Mouse (Mus musculus) megakaryocyte, adult 5-6 weeks (primary cell): Measurements from ENCODE around the gene Ccl28. TPM values are rescaled to one million over a fixed set of nuclear protein-coding genes. Genes with fewer than 3 reads are reported as not detected.
"Not testable (repeated sequence)": the region's sequence is repeated elsewhere in the genome, so short reads cannot be mapped to it uniquely, and the experiment has no call there.

Source experiments
- ATAC-seq: 2 replicates; pipeline ENCODE4 v1.8.0; 2016; ENCODE audit warnings: mild to moderate bottlenecking, inconsistent platforms; ENCODE audit not compliant: poor library complexity, severe bottlenecking
- total RNA-seq, 2 experiments: library from RNA; stranded (forward) in 1 of 2; stranded (reverse) in 1 of 2; fragments of 153-499, 151-499 nt in 1 of 2; fragments of 221-1000, 200-1000 nt in 1 of 2; gene quantifications; 2 replicates each; pipeline versions ENCODE4 v1.2.3 to v1.2.4; 2015 to 2017

Gene Ccl28
- total RNA-seq (2015): not detected in 2 replicates
- total RNA-seq (2017): not detected in 2 replicates

DNA sequence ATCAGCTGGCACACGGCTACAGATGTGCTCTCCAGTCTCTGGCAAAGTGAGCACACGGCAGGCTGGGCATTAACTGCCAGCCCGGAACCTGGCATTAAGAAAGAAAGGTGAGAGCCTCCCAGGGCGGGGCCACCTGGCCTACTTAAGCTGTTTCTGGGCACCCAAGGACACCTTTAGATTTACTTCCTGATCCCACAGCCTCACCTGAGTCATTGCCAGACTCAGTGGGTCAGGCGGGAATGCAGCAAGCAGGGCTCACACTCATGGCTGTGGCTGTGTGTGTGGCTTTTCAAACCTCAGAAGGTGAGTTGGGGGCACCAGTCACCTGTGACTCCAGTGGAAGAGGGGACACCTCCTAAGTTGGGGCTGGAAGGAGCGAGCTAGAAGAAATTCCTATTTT, at the start of gene Ccl28:
Gene Ccl28, plus strand, starts transcription at position 186 of the 400 bp plus-strand sequence.
- ATAC-seq: no peak

DNA sequence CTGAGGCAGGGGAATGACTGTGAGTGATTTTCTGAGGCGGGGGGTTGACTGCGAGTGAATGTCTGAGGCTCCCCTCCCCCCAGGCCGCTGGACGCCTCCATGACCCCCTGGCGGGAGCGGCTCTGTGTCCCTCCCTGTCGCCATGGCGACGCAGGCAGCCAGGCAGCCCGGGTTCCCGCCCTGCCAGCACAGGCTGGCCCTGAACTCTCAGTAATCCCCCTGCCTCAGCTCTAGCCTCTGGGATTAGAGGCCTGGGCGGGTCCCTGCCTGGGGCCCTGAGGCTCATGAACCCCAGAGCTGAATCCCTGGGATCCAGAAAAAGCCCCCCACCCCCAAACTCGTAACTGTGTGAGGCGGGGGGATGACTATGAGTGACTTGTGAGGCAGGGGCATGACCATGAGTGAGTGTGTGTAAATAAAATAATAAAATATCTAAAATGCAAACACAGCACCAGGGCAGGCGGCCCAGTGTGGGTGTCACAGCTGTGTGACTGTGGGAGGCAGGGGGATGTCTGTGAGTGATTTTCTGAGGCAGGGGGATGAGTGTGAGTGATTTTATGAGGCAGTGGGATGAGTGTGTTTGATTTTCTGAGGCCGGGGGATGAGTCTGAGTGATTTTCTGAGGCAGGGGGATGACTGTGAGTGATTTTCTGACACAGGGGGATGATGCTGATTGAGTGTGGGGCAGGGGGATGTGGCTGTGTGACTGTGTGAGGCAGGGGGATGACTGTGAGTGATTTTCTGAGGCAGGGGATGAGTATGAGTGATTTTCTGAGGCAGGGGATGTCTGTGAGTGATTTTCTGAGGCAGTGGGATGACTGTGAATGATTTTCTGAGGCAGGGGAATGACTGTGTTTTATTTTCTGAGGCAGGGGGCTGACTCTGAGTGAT, 27.1 kb upstream of the Ccl28 start:
- peak; percentile 48 for ATAC-seq

DNA sequence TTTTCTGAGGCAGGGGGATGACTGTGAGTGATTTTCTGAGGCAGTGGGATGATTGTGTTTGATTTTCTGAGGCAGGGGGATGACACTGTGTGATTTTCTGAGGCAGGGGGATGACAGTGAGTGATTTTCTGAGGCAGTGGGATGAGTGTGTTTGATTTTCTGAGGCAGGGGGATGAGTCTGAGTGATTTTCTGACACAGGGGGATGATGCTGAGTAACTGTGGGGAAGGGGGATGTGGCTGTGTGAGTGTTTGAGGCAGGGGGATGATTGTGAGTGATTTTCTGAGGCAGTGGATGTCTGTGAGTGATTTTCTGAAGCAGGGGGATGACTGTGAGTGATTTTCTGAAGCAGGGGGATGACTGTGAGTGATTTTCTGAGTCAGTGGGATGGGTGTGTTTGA, 25.2 kb upstream of the Ccl28 start:
- not testable (repeated sequence) for ATAC-seq

DNA sequence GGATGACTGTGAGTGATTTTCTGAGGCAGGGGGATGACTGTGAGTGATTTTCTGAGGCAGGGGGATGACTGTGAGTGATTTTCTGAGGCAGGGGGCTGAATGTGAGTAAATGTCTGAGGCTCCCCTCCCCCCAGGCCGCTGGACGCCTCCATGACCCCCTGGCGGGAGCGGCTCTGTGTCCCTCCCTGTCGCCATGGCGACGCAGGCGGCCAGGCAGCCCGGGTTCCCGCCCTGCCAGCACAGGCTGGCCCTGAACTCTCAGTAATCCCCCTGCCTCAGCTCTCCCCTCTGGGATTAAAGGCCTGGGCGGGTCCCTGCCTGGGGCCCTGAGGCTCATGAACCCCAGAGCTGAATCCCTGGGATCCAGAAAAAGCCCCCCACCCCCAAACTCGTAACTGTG, 24.6 kb upstream of the Ccl28 start:
- ATAC-seq: not testable (repeated sequence)

DNA sequence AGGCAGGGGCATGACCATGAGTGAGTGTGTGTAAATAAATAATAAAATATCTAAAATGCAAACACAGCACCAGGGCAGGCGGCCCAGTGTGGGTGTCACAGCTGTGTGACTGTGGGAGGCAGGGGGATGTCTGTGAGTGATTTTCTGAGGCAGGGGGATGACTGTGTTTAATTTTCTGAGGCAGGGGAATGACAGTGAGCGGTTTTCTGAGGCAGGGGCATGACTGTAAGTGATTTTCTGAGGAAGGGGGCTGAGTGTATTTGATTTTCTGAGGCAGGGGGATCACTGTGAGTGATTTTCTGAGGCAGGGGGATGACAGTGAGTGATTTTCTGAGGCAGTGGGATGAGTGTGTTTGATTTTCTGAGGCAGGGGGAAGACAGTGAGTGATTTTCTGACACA, 24.1 kb upstream of the Ccl28 start:
- ATAC-seq: not testable (repeated sequence)

DNA sequence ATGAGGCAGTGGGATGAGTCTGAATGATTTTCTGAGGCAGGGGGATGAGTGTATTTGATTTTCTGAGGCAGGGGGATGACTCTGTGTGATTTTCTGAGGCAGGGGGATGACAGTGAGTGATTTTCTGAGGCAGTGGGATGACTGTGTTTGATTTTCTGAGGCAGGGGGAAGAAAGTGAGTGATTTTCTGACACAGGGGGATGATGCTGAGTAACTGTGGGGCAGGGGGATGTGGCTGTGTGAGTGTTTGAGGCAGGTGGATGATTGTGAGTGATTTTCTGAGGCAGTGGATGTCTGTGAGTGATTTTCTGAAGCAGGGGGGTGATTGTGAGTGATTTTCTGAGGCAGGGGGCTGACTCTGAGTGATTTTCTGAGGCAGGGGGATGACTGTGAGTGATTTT, 23.5 kb upstream of the Ccl28 start:
- not testable (repeated sequence) for ATAC-seq

DNA sequence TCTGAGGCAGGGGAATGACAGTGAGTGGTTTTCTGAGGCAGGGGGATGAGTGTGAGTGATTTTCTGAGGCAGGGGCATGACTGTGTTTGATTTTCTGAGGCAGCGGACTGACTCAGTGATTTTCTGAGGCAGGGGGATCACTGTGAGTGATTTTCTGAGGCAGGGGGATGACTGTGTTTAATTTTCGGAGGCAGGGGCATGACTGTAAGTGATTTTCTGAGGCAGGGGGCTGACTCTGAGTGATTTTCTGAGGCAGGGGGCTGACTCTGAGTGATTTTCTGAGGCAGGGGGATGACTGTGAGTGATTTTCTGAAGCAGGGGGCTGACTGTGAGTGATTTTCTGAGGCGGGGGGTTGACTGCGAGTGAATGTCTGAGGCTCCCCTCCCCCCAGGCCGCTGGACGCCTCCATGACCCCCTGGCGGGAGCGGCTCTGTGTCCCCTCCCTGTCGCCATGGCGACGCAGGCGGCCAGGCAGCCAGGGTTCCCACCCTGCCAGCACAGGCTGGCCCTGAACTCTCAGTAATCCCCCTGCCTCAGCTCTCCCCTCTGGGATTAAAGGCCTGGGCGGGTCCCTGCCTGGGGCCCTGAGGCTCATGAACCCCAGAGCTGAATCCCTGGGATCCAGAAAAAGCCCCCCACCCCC, 20.8 kb upstream of the Ccl28 start:
- not testable (repeated sequence) for ATAC-seq

DNA sequence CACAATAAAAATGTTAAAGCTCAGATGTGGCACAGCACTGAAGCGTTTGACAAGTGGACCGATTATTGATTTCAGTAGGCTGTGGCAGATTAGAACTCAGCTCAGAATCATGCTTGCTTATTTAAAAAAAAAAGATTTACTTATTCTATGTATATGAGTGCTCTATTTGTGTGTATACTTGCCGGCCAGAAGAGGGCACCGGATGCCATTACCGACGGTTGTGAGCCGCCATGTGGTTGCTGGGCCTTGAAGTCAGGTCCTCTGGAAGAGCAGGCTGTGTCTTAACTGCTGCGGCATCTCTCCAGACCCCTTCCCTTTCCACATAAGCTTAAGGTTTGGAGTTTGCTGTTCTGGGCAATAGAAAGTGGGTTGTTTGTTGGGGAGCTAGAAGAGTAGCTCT, 19.7 kb upstream of the Ccl28 start:
- ATAC-seq: not testable (repeated sequence)

DNA sequence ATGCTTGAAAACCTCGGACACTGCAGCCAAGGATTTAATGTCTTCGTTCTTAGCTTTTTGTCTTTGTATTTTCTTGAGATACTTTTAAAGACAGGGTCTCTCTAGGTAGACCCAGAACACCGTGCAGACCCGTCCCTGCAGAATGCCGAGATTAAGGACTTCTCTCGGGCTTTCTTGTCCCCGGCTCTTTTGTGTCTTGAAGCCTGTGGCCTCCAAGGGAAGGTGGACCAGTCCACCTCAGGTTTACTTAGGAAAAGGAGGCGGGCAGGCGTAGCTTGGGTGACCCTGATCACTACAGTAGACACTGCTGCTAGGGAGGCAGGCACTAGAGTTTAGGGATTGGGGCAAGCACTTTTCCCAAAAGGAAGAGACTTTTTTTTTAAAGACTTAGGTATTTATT, 19.3 kb upstream of the Ccl28 start:
- not testable (repeated sequence) for ATAC-seq

DNA sequence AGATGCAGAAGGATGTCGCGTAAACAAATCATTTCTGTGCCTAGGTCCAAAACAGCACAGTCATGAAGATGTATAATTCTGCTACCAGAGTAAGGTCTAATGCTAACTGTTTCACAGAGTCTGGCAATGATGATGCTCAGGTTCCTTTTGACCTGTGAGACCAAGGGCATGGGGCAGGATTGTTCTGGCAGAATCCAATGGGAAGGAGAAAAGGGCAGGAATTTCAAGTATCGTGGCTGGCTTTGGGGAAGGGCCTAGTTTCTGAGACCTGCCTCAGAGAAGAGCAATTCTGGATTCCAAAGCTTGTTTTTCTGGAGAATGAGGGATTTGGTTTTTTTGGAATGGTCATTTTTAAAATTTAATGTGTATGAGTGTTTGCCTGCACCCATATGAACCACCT, 4.8 kb upstream of the Ccl28 start:
- ATAC-seq: no peak

DNA sequence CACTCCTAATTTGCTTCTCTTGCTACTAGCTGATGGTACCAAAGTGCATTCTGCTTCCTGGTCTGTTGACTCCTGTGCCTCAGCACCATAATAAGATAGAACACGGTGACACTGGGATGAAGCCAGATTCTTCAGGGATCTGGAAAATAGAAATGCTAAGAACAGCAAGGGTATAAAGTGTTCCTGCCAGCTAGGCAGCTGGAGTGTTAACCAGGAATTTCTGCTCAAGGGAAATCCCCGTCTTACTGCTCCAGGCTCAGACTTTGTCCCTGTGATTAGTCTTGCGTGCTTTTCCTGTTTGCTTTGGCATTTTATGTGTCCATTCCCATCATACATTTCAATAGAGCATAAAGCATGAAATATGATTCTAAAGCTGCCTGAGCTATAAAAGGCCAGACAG, 3.9 kb upstream of the Ccl28 start:
- no peak for ATAC-seq

DNA sequence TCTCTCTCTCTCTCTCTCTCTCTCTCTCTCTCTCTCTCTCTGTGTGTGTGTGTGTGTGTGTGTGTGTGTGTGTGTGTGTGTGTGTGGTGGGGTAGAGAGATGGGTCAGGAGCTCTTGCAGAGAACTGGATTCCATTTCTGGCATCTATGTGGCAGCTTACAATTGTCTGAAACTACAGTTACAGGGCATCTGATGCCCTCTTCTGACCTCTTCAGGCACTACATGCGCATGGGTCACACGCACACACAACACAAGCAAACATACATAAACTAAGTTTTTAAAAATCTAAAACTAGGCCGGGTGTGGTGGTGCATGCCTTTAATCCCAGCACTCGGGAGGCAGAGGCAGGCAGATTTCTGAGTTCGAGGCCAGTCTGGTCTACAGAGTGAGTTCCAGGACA, 2.3 kb downstream of the Ccl28 start:
- not testable (repeated sequence) for ATAC-seq

DNA sequence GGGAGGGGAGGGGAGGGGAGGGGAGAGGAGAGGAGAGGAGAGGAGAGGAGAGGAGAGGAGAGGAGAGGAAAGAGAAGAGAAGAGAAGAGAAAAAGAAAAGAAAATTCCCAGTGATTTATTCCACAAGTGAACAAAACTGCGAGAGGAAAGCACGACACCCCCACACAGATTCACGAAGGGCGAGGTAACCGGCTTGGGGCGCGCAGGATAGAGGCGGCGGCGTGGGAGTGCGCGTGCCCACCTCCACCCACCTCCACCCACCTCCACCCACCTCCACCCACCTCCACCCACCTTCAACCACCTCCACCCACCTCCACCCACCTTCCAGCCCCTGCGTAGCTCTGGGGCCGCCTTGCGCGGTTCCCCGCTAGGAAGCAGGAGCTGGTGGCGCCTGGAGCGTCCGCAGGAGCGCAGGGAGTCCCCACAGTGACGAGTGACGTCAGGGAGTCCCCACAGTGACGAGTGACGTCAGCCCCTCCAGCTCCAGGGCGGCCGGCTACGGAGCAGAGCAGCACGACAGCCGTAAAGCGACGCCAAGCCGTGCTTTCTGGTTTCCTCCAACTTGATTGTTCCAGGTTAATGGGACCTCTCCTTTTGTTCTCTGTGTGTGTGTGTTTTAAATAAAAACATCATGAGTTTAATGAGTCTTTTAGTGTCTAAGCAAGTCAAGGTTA, 8.0 kb downstream of the Ccl28 start:
- ATAC-seq: peak; percentile 100

DNA sequence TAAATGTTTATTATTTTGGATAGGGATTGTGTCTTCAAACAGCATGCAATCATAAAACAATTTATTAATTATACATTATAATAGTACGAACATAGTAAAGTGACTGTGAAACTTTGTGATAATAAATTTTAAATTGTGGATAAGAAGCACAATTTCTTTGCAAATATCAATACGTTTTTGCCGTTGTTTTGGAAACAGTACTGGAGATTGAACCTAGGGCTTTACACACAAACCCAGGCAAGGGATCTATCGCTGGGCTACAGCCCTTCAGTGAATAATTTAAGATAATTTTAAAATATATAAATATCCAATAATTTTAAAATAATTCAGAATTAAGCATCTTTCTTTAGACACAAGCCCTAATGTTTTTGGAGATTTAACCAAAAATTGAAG, 8.5 kb downstream of the Ccl28 start:
- ATAC-seq: no peak

DNA sequence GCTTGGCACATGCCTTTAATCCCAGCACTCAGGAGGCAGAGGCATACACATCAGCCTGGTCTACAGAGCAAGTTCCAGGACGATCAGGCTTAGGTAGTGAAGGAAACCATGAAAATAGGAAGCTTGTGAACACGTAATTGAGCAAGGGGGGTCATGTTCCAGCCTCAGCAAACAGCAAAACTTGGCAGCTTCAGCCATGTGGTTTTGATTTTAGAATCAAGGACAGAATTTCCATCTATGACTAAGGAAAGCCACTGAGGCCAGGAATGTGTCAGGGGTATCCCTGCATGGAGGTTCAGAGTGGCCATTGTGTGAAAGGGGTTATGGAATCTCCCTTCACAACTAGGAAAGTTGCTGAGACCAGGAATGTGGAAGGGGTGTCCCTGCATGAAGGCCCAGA, 11.9 kb downstream of the Ccl28 start:
- no peak for ATAC-seq

DNA sequence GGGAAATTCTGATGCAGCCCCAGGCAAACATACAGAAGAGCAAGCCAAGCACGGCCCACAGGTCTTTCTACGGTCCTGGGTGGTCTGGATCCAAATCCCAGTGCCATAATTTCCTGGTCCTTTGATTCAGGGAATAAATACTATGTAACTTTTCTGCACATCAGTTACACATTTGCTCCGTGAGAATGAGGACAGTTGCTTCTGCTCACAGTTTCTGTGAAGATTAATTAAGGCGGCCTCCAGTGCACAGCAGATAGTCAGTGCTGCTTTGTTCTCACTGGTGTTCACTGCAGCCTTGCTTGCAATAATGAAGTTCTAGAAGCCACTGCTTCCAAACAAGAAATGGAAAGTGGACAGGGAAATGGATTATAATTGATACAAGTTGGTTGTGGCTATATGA, 14.2 kb downstream of the Ccl28 start:
- no peak for ATAC-seq

DNA sequence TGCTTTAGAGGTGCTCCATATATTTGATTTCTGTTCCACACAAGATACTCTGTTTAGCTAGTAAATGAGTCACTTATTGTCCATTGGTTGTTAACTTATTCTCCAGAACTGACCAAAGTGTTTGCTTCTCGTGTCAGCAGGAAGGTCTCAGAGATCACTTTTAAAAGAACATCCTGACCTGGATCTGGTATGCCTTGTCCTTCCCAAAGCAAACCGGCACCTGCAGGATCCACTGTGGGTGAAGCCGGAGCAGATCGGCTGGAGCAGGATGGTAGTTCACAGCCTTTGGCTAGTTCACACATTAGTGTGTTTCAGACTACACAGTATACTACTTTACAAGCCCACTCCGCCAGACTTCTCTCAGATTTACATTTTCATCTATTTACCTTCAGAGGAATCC, 14.8 kb downstream of the Ccl28 start:
- ATAC-seq: no peak

DNA sequence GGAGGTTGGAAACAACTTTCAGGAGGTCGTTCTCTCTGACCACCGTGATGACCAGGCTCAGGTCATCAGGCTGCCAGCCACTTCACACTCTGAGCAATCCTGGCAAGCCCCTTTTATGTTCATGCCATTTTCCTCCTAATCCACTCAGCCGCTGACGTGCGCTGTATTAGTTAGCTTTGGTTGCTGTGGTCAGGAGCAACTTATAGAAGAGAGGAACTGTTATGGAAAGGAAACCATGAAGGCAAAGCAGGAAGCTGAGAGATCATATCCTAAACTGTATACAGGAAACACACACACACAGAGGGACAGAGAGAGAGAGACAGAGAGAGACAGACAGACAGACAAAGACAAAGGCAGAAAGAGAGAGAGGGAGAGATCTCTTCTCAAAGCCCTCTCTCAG, 15.7 kb downstream of the Ccl28 start:
- peak; percentile 61 for ATAC-seq

DNA sequence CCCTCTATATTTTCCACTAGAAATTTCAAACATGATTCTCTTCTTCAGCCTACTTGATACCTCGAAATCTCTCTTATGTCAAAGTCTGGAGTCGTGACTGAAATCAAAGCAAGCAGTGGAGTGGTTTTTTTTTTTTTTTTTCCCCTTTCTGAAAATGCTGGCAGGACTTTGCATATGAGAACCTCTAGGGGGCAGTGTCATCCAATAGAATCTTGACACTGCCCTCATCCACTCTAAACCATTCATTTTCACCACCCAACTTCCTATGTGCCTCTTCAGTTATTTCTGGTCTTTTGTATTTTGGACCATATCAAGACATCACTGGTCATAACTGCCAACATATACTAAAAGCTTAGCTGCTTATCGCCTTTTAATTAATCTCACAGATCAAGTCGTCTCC, 16.9 kb downstream of the Ccl28 start:
- peak; percentile 86 for ATAC-seq

DNA sequence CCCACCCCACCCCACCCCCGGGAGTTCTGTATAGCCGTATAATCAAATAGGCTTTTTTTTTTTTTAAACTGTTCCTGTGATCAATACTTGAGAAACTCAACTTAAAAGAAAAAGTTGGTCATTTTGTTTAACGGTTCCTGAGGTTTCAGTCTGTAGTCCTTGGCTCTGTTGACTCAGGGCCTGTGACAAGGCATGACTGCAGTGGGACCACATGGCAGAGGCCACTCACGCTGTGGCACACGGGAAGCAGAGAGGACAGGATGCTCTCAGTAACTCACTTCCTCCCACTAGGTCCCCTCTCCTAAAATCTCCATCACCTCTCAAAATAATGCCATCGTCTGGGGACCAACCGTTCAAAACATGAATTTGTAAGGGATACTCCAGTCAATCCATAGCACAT, 17.5 kb downstream of the Ccl28 start:
- ATAC-seq: no peak

DNA sequence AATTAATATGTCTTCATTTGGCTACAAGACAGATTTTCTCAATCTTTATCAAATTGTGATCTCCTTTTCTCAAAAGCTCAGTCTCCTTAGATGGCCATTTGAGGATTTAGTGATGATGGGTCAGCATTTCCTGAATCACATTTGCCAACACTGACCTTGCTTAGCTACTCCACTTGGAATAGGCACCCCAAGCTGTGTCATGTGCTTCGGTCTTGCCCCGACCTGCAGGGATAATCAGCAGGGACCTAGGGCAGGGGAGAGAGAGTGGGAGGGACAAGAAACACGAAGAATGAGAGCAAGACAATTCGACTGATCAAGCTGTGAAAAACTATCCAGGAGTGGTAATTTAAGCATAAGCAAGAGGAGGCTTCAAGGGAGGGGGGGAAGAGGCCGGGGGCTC, 21.1 kb downstream of the Ccl28 start:
- no peak for ATAC-seq

DNA sequence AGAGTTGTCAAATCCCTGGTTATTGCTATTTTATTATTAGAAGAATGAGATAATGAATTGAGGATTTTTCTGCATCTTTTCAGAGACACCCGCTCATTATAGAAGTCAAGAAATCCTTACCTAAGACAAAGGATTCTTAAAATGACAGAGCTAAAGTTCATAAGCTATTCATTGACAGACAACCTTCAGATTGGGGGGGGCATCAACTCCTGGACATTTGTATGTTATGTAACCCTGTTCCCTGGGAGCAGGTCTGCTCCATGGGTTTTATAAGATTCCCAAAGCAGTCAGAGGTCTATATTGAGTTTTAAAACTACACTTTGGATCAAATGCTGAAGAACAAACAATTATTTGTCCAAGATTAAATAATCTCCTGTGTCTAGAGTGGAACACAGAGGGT, 22.9 kb downstream of the Ccl28 start:
- ATAC-seq: no peak
